Mouse (Mus musculus): ENCODE results near the gene Gm28230.

Gm28230 gene

GRCm38 (mm10) chr2:74762522-74763244 is 36.2 kb downstream of the Gm28230 start, which contains the start of gene Hoxd1:
Gene Hoxd1, plus strand, starts transcription at chr2:74762980.
- DNase-seq (ENCODE audit: low spot score in 2 of 2): no peak

GRCm38 (mm10) chr2:74763245-74763735 is 36.8 kb downstream of the Gm28230 start:
- DNase-seq (ENCODE audit: low spot score in 2 of 2): no peak

- DNase-seq (ENCODE audit: low spot score in 2 of 2): no peak
Observed at GRCm38 (mm10) chr2:74763976-74764375, 37.4 kb downstream of the Gm28230 start.

- peak in 1 of 2 experiments; percentile 38 for DNase-seq (ENCODE audit: low spot score in 2 of 2)
Observed at GRCm38 (mm10) chr2:74774359-74774758, 47.8 kb downstream of the Gm28230 start.

GRCm38 (mm10) chr2:74777536-74778275 is 51.2 kb downstream of the Gm28230 start:
- peak in 1 of 2 experiments; percentile 24 for DNase-seq (ENCODE audit: low spot score in 2 of 2)

- DNase-seq (ENCODE audit: low spot score in 2 of 2): no peak
Observed at GRCm38 (mm10) chr2:74781386-74781785, 54.9 kb downstream of the Gm28230 start.

GRCm38 (mm10) chr2:74795531-74795930 is 69.0 kb downstream of the Gm28230 start:
- no peak for DNase-seq (ENCODE audit: low spot score in 2 of 2)

All from frontal cortex, postnatal 36 days (tissue).